ENCODE assay signal across 27 mouse cellular contexts in the genomic region with DNA sequence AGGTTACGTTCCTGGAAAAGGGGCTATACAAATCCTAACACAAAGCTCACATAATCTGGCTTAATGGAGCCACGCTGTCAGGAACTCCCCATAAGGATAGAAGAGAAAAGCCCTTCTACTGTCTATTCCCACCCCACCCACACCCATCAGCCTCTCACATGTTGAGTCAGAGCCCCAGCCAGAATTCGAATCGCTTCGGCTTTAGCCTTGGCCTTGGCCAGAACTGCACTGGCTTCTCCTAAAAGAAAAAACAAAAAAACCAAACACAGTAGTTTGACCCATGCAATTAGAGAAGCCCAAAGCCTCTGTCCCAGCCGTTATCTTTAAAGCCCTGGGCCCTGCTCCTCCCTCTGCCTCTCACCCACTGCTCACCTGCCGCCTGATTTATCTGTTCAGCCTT. TPM values are rescaled to one million over a fixed set of nuclear protein-coding genes. Genes with fewer than 3 reads are reported as not detected.
DNase-seq lines count a peak whose midpoint lies in the region; ATAC-seq lines count a peak whose summit lies in the region.
"Had no signal": no experiment of that assay in that cellular context is flagged by ENCODE, and none has a peak within 500 bp of the region (broad histone marks: within the 10 kb centered on the region; RNA-seq: fewer than 3 reads in every experiment).

No protein-coding gene starts in this region.

- ATAC-seq in liver, embryonic 12.5 days = no peak
- ATAC-seq in midbrain, embryonic 11.5 days (ENCODE audit: low FRiP score) = no peak
- no peak for ATAC-seq in midbrain, embryonic 14.5 days (ENCODE audit: low FRiP score, low TSS enrichment)
- ATAC-seq: forebrain, embryonic 13.5 days; forebrain, embryonic 16.5 days; hindbrain, postnatal 0 days; inflammation-experienced regulatory T-cells, adult 6 months; Patski had no signal

- H3K36me3 ChIP-seq in liver, embryonic 12.5 days = peaks cover 57% of the 10 kb centered on the region
- H3K36me3 ChIP-seq in midbrain, embryonic 11.5 days (ENCODE audit: control insufficient read depth, insufficient read depth, low read length) = peaks cover 14% of the 10 kb centered on the region
- peaks cover 47% of the 10 kb centered on the region for H3K36me3 ChIP-seq in midbrain, embryonic 14.5 days (ENCODE audit: control insufficient read depth, insufficient read depth, low read length)

- 81% methylated on average over 7 of the region's 7 CpGs for WGBS in liver, embryonic 12.5 days (ENCODE audit: insufficient replicate concordance)
- 91% methylated on average over 7 of the region's 7 CpGs for WGBS in midbrain, embryonic 11.5 days
- WGBS in midbrain, embryonic 14.5 days = 92% methylated on average over 7 of the region's 7 CpGs

- H3K4me2 ChIP-seq in liver, embryonic 12.5 days = peak overlapping the region; percentile 82
- H3K4me2 ChIP-seq in midbrain, embryonic 11.5 days = no peak overlapping the region
- H3K4me2 ChIP-seq in midbrain, embryonic 14.5 days (ENCODE audit: low read length) = no peak overlapping the region
- H3K4me2 ChIP-seq: heart, embryonic 13.5 days; hindbrain, embryonic 14.5 days had no signal

- no peaks in the 10 kb centered on the region for H3K9me3 ChIP-seq in liver, embryonic 12.5 days (replicated peaks)
- H3K9me3 ChIP-seq in midbrain, embryonic 11.5 days (ENCODE audit: control insufficient read depth, low read length) = no peaks in the 10 kb centered on the region
- no peaks in the 10 kb centered on the region for H3K9me3 ChIP-seq in midbrain, embryonic 14.5 days (ENCODE audit: control insufficient read depth, low read length)
- H3K9me3 ChIP-seq: forebrain, embryonic 10.5 days; forebrain, embryonic 13.5 days; G1E; heart, embryonic 10.5 days; heart, embryonic 13.5 days had no signal

- peak; percentile 78 for DNase-seq in adrenal gland, adult 2 months
- DNase-seq in adrenal gland, adult 8-10 months = no peak
- no peak for DNase-seq in liver
- peak; percentile 35 for DNase-seq in midbrain, embryonic 11.5 days (ENCODE audit: low spot score, missing footprints)
- DNase-seq in midbrain, embryonic 14.5 days = no peak
- no peak for DNase-seq in thymus, postnatal 36 days
- DNase-seq: B cell, adult 2 months; cerebellum, adult 18-20 months; cerebellum, adult 9-10 months; cerebellum, postnatal 14 days; gastrocnemius, postnatal 10 days; gastrocnemius, postnatal 36 days; heart, adult 2 months; heart, postnatal 14 days; heart, postnatal 4 days had no signal

- no peaks in the 10 kb centered on the region for H3K27me3 ChIP-seq in liver, embryonic 12.5 days (replicated peaks)
- H3K27me3 ChIP-seq in midbrain, embryonic 11.5 days (ENCODE audit: control insufficient read depth, insufficient read depth, low read length) = no peaks in the 10 kb centered on the region
- no peaks in the 10 kb centered on the region for H3K27me3 ChIP-seq in midbrain, embryonic 14.5 days (ENCODE audit: control insufficient read depth, insufficient read depth, low read length)
- H3K27me3 ChIP-seq: CH12.LX; forebrain, embryonic 13.5 days; heart, embryonic 13.5 days; Patski had no signal

- H3K4me1 ChIP-seq in liver, embryonic 12.5 days = peaks cover 42% of the 10 kb centered on the region
- H3K4me1 ChIP-seq in midbrain, embryonic 11.5 days (ENCODE audit: control insufficient read depth, insufficient read depth, low read length) = peaks cover 26% of the 10 kb centered on the region
- peaks cover 32% of the 10 kb centered on the region for H3K4me1 ChIP-seq in midbrain, embryonic 14.5 days (ENCODE audit: control insufficient read depth, insufficient read depth, low read length)

- H3K9ac ChIP-seq in liver, embryonic 12.5 days = peak overlapping the region; percentile 32; the same call in 1 of the 2 replicates
- H3K9ac ChIP-seq in midbrain, embryonic 11.5 days (ENCODE audit: low read length) = no peak overlapping the region
- H3K9ac ChIP-seq in midbrain, embryonic 14.5 days (replicated peaks; ENCODE audit: low read length) = no peak overlapping the region
- H3K9ac ChIP-seq: forebrain, embryonic 13.5 days; heart, embryonic 13.5 days had no signal

- H3K27ac ChIP-seq in liver, embryonic 12.5 days = no peak overlapping the region
- no peak overlapping the region for H3K27ac ChIP-seq in midbrain, embryonic 11.5 days (ENCODE audit: low read depth, low read length)
- no peak overlapping the region for H3K27ac ChIP-seq in midbrain, embryonic 14.5 days (replicated peaks; ENCODE audit: low read depth, low read length)
- H3K27ac ChIP-seq: forebrain, embryonic 10.5 days; forebrain, embryonic 13.5 days; heart, adult 2 months; heart, embryonic 10.5 days; heart, embryonic 13.5 days; hindbrain, embryonic 14.5 days; hindbrain, postnatal 0 days had no signal

- H3K4me3 ChIP-seq in liver, embryonic 12.5 days = peak overlapping the region; percentile 81
- no peak overlapping the region for H3K4me3 ChIP-seq in midbrain, embryonic 11.5 days (ENCODE audit: low read depth, low read length)
- H3K4me3 ChIP-seq in midbrain, embryonic 14.5 days (replicated peaks; ENCODE audit: low read depth, low read length) = no peak overlapping the region
- H3K4me3 ChIP-seq: heart, adult 2 months; heart, embryonic 10.5 days; heart, embryonic 13.5 days had no signal

RNA-seq across cellular contexts. Expression of a gene that starts 2.4 kb away (rescaled TPM):
- total RNA-seq in adrenal gland, adult 2 months (2021) = 100 to 1,000 TPM; 227 to 252 TPM
- 192 and 291 TPM in 2 replicates for polyA plus RNA-seq in adrenal gland, adult 2 months (2012; rRNA removed)
- total RNA-seq in adrenal gland, adult 8-10 months (2022) = 100 to 1,000 TPM; 204 to 262 (median 242) TPM
- polyA plus RNA-seq in liver, embryonic 12.5 days (2016; fragmentation: Nextera tagmentation; extraction: Ambion mirVana) = 280 and 292 TPM in 2 replicates
- 365 TPM in 2 replicates for polyA plus RNA-seq in midbrain, embryonic 11.5 days (2014; fragmentation: Nextera tagmentation; extraction: Ambion mirVana)
- 219 and 222 TPM in 2 replicates for polyA plus RNA-seq in midbrain, embryonic 14.5 days (2014; fragmentation: Nextera tagmentation; extraction: Ambion mirVana)

RNA-seq across cellular contexts. Expression of a gene that starts 3.5 kb away (rescaled TPM):
- 10 to 100 TPM; 16.5 to 20.2 TPM for total RNA-seq in adrenal gland, adult 2 months (2021)
- polyA plus RNA-seq in adrenal gland, adult 2 months (2012; rRNA removed) = 21.3 and 25.4 TPM in 2 replicates
- 10 to 100 TPM; 14.8 to 30.8 (median 22.5) TPM for total RNA-seq in adrenal gland, adult 8-10 months (2022)
- polyA plus RNA-seq in liver, embryonic 12.5 days (2016; fragmentation: Nextera tagmentation; extraction: Ambion mirVana) = 16.8 and 19.4 TPM in 2 replicates
- 16.2 and 16.4 TPM in 2 replicates for polyA plus RNA-seq in midbrain, embryonic 11.5 days (2014; fragmentation: Nextera tagmentation; extraction: Ambion mirVana)
- 23.3 and 26.4 TPM in 2 replicates for polyA plus RNA-seq in midbrain, embryonic 14.5 days (2014; fragmentation: Nextera tagmentation; extraction: Ambion mirVana)

RNA-seq across cellular contexts. Expression of a gene that starts 16.9 kb away (rescaled TPM):
- total RNA-seq in adrenal gland, adult 2 months (2021) = 10 to 100 TPM; 51.5 TPM
- 42.1 and 43.5 TPM in 2 replicates for polyA plus RNA-seq in adrenal gland, adult 2 months (2012; rRNA removed)
- total RNA-seq in adrenal gland, adult 8-10 months (2022) = 10 to 100 TPM; 49.5 to 64.9 (median 61.1) TPM
- polyA plus RNA-seq in liver, embryonic 12.5 days (2016; fragmentation: Nextera tagmentation; extraction: Ambion mirVana) = 28.9 and 32.2 TPM in 2 replicates
- polyA plus RNA-seq in midbrain, embryonic 11.5 days (2014; fragmentation: Nextera tagmentation; extraction: Ambion mirVana) = 23.3 and 24.4 TPM in 2 replicates
- 32.5 and 35.4 TPM in 2 replicates for polyA plus RNA-seq in midbrain, embryonic 14.5 days (2014; fragmentation: Nextera tagmentation; extraction: Ambion mirVana)

RNA-seq across cellular contexts. Expression of a gene that starts 18.8 kb away (rescaled TPM):
- 1 to 10 TPM; 7.7 to 8.9 TPM for total RNA-seq in adrenal gland, adult 2 months (2021)
- 10.8 and 13.5 TPM in 2 replicates for polyA plus RNA-seq in adrenal gland, adult 2 months (2012; rRNA removed)
- total RNA-seq in adrenal gland, adult 8-10 months (2022) = 10 to 100 TPM in 2 of 4 experiments, 1 to 10 TPM in 2; 8.0 to 17.8 (median 12.5) TPM
- polyA plus RNA-seq in liver, embryonic 12.5 days (2016; fragmentation: Nextera tagmentation; extraction: Ambion mirVana) = 12.3 and 13.6 TPM in 2 replicates
- 21.4 and 22.0 TPM in 2 replicates for polyA plus RNA-seq in midbrain, embryonic 11.5 days (2014; fragmentation: Nextera tagmentation; extraction: Ambion mirVana)
- 17.4 and 20.4 TPM in 2 replicates for polyA plus RNA-seq in midbrain, embryonic 14.5 days (2014; fragmentation: Nextera tagmentation; extraction: Ambion mirVana)

RNA-seq across cellular contexts. Expression of a gene that starts 28.8 kb away (rescaled TPM):
- 100 to 1,000 TPM; 305 to 320 TPM for total RNA-seq in adrenal gland, adult 2 months (2021)
- 671 and 857 TPM in 2 replicates for polyA plus RNA-seq in adrenal gland, adult 2 months (2012; rRNA removed)
- total RNA-seq in adrenal gland, adult 8-10 months (2022) = 100 to 1,000 TPM; 290 to 420 (median 339) TPM
- 354 and 366 TPM in 2 replicates for polyA plus RNA-seq in liver, embryonic 12.5 days (2016; fragmentation: Nextera tagmentation; extraction: Ambion mirVana)
- 635 and 667 TPM in 2 replicates for polyA plus RNA-seq in midbrain, embryonic 11.5 days (2014; fragmentation: Nextera tagmentation; extraction: Ambion mirVana)
- polyA plus RNA-seq in midbrain, embryonic 14.5 days (2014; fragmentation: Nextera tagmentation; extraction: Ambion mirVana) = 378 and 531 TPM in 2 replicates

Comparison
In these comparisons a context has a peak if more than half of its experiments do, and no peak if none do; other contexts are left out.
1. DNase-seq: peak in adrenal gland, adult 2 months (single experiment) and midbrain, embryonic 11.5 days (single experiment); none in adrenal gland, adult 8-10 months (single experiment), liver (single experiment), midbrain, embryonic 14.5 days (single experiment) and thymus, postnatal 36 days (0 of 2).